Mouse (Mus musculus): ENCODE measurements around the gene Zfp667. TPM values are rescaled to one million over a fixed set of nuclear protein-coding genes. Genes with fewer than 3 reads are reported as not detected.
"Not testable (repeated sequence)": the region's sequence is repeated elsewhere in the genome, so short reads cannot be mapped to it uniquely, and the experiment has no call there.

Zfp667 gene
- polyA plus RNA-seq (2011; ENCODE audit: insufficient read depth, insufficient read length, low replicate concordance, missing spikeins): 1.2 TPM in 1 of 2 replicates, not detected in the other

DNA sequence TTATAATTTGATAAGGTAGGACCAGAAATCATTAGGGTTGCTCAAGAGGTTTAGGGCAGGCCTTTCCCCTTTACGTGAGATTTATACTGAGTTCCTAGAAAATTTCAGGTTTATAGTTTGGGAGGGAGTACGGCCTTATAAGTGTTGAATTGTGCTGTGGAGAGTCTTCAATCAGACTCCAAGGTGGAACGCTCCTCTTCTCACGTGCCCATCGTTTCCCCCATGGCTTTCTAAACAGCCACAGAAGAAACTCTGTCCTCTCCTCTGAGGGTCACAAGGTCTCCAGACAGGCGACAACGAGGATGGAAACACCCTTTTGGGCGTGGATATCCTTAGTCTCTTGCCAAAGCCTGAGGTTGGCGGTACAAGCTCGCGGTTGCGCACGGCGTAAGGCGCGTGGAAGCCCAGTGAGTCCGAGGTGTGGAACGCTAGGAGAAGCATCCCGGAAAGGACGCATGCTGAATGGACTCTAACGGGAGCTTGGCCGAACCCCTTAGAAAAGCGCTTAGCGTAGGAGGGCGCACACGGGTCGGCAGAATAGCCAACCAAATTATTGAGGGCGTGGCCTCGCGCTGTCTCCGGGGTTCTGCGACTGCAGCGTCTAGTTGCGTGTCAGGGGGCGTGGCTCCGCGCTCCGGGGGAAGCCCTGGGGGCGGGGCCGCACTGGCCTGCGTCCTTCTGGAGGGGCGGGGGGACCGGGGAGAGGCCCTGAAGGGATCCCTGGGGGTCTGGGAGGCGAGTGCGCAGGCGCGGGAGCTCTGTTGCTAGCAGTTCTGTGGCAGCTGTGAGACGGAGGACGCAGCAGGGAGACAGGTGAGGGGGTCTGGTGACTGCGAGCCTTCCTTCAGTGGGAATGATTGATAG, at the start of gene Zfp667:
Zfp667 (plus strand) TSS at position 738 of the 864 bp plus-strand sequence.
- 0 out of 2 replicates have a peak, but pooled peaks have one; percentile 14 for TF ChIP-seq POLR2A (IDR thresholded peaks at IDR 0.05; ENCODE audit: borderline replicate concordance, control insufficient read depth, low read depth, low read length)
- TF ChIP-seq CTCF (IDR thresholded peaks at IDR 0.05; ENCODE audit: control insufficient read depth, insufficient read depth, low read length): no peak
- WGBS: 1% methylated on average over 50 of the region's 50 CpGs
- Histone ChIP-seq H3K27ac (ENCODE audit: control insufficient read depth, insufficient read depth, low read depth, low read length, poor library complexity) (peak within 1 kb of the TSS; percentile 59), H3K4me3 (replicated peaks; ENCODE audit: control insufficient read depth, low read depth, low read length) (peak within 1 kb of the TSS; percentile 95), H3K4me1 (ENCODE audit: control insufficient read depth, insufficient read depth, low read length) (no peaks in the 10 kb centered on the region; the same call in 1 of the 2 replicates)

GRCm38 (mm10) chr7:6239787-6240186, 46.6 kb upstream of the Zfp667 start:
- TF ChIP-seq POLR2A (IDR thresholded peaks at IDR 0.05; ENCODE audit: borderline replicate concordance, control insufficient read depth, low read depth, low read length): no peak
- no peak for TF ChIP-seq CTCF (IDR thresholded peaks at IDR 0.05; ENCODE audit: control insufficient read depth, insufficient read depth, low read length)
- WGBS: 49% methylated on average over 11 of the region's 11 CpGs
- H3K27ac ChIP-seq (ENCODE audit: control insufficient read depth, insufficient read depth, low read depth, low read length, poor library complexity): no peak overlapping the region
- H3K4me1 ChIP-seq (ENCODE audit: control insufficient read depth, insufficient read depth, low read length): no peaks in the 10 kb centered on the region
- H3K4me3 ChIP-seq (replicated peaks; ENCODE audit: control insufficient read depth, low read depth, low read length): no peak overlapping the region

DNA sequence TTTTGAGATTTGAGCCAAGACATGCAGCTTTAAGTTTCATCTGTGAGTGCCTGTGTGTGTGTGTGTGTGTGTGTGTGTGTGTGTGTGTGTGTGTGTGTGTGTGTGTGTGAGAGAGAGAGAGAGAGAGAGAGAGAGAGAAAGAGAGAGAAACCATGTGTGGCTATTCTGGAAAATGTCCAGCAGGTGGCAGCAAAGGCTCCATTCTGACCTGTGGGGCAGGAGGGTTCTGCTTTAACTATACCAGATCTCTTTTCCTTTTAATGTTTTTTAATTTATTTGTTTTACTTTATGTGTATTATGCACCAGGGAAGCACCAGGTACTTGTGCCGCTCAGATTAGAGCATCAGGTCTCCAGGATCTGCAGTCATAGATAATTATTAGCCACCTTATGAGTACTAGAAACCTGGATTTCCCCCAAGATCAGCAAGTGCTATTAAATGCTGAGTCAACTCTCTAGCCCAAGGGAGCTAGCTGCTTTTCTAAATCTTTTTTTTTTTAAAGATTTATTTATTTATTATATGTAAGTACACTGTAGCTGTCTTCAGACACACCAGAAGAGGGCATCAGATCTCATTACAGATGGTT, 45.4 kb upstream of the Zfp667 start:
- not testable (repeated sequence) for H3K27ac ChIP-seq (ENCODE audit: control insufficient read depth, insufficient read depth, low read depth, low read length, poor library complexity)
- WGBS: 7% methylated on average over 1 of the region's 1 CpGs
- TF ChIP-seq CTCF (IDR thresholded peaks at IDR 0.05; ENCODE audit: control insufficient read depth, insufficient read depth, low read length): peak; percentile 60

GRCm38 (mm10) chr7:6244361-6245292, 41.8 kb upstream of the Zfp667 start:
- Histone ChIP-seq H3K4me3 (replicated peaks; ENCODE audit: control insufficient read depth, low read depth, low read length) (no peak overlapping the region), H3K27ac (ENCODE audit: control insufficient read depth, insufficient read depth, low read depth, low read length, poor library complexity) (no peak overlapping the region), H3K4me1 (ENCODE audit: control insufficient read depth, insufficient read depth, low read length) (no peaks in the 10 kb centered on the region)
- TF ChIP-seq CTCF (IDR thresholded peaks at IDR 0.05; ENCODE audit: control insufficient read depth, insufficient read depth, low read length) (no peak), POLR2A (IDR thresholded peaks at IDR 0.05; ENCODE audit: borderline replicate concordance, control insufficient read depth, low read depth, low read length) (no peak)
- 44% methylated on average over 11 of the region's 11 CpGs for WGBS

More for the DNA sequence above, 45.4 kb upstream of the Zfp667 start:
- H3K4me1 ChIP-seq (ENCODE audit: control insufficient read depth, insufficient read depth, low read length); H3K4me3 ChIP-seq (replicated peaks; ENCODE audit: control insufficient read depth, low read depth, low read length): not testable (repeated sequence)

GRCm38 (mm10) chr7:6252410-6252809, 34.0 kb upstream of the Zfp667 start, which contains the start of gene Epp13:
Epp13 (plus strand) TSS chr7:6252710.
- H3K27ac ChIP-seq (ENCODE audit: control insufficient read depth, insufficient read depth, low read depth, low read length, poor library complexity): no peak within 1 kb of the TSS
- H3K4me1 ChIP-seq (ENCODE audit: control insufficient read depth, insufficient read depth, low read length): no peaks in the 10 kb centered on the region
- H3K4me3 ChIP-seq (replicated peaks; ENCODE audit: control insufficient read depth, low read depth, low read length): no peak within 1 kb of the TSS
- WGBS: 76% methylated on average over 6 of the region's 6 CpGs
- TF ChIP-seq CTCF (IDR thresholded peaks at IDR 0.05; ENCODE audit: control insufficient read depth, insufficient read depth, low read length) (no peak), POLR2A (IDR thresholded peaks at IDR 0.05; ENCODE audit: borderline replicate concordance, control insufficient read depth, low read depth, low read length) (no peak)

DNA sequence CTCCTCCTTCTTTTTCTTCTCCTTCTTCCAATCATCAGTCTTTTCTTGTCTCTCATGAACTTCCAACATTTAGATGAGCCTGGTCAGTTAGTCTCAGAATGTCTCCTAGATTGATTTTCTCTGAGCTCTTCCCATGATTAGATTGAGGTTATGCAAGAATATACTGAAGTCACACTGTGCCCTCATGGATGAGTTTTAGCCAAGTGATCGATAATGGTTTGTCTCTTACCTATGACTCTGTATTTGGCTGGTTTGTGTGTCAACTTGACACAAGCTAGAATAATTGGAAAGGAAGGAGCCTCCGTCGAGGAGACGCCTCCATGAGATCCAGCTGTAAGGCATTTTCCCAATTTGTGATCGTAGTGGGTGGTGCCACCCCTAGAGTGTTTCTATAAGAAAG, 31.9 kb upstream of the Zfp667 start:
- H3K4me1 ChIP-seq (ENCODE audit: control insufficient read depth, insufficient read depth, low read length): no peaks in the 10 kb centered on the region
- no peak overlapping the region for H3K27ac ChIP-seq (ENCODE audit: control insufficient read depth, insufficient read depth, low read depth, low read length, poor library complexity)
- TF ChIP-seq POLR2A (IDR thresholded peaks at IDR 0.05; ENCODE audit: borderline replicate concordance, control insufficient read depth, low read depth, low read length) (no peak), CTCF (IDR thresholded peaks at IDR 0.05; ENCODE audit: control insufficient read depth, insufficient read depth, low read length) (no peak)
- no peak overlapping the region for H3K4me3 ChIP-seq (replicated peaks; ENCODE audit: control insufficient read depth, low read depth, low read length)
- 88% methylated on average over 5 of the region's 5 CpGs for WGBS

GRCm38 (mm10) chr7:6257386-6257785, 29.0 kb upstream of the Zfp667 start:
- Histone ChIP-seq H3K27ac (ENCODE audit: control insufficient read depth, insufficient read depth, low read depth, low read length, poor library complexity) (no peak overlapping the region), H3K4me1 (ENCODE audit: control insufficient read depth, insufficient read depth, low read length) (no peaks in the 10 kb centered on the region), H3K4me3 (replicated peaks; ENCODE audit: control insufficient read depth, low read depth, low read length) (no peak overlapping the region)
- 74% methylated on average over 4 of the region's 4 CpGs for WGBS
- no peak for TF ChIP-seq CTCF (IDR thresholded peaks at IDR 0.05; ENCODE audit: control insufficient read depth, insufficient read depth, low read length)
- no peak for TF ChIP-seq POLR2A (IDR thresholded peaks at IDR 0.05; ENCODE audit: borderline replicate concordance, control insufficient read depth, low read depth, low read length)

All from bone marrow, adult 2 months (tissue).